Mouse (Mus musculus): ENCODE data around the gene Trim8.

Gene Trim8

GRCm38 (mm10) chr19:46501401-46502068 lies at the start of gene Trim8:
Trim8 (plus strand) TSS chr19:46501702.
- DNase-seq (ENCODE audit: low read depth) = peak; percentile 90

GRCm38 (mm10) chr19:46452052-46452827 lies 49.3 kb upstream of the Trim8 start:
- peak; percentile 88 for DNase-seq (ENCODE audit: low read depth)

GRCm38 (mm10) chr19:46452916-46453315 lies 48.6 kb upstream of the Trim8 start:
- DNase-seq (ENCODE audit: low read depth) = no peak

- no peak for DNase-seq (ENCODE audit: low read depth)
Measured at GRCm38 (mm10) chr19:46454126-46454880, 47.2 kb upstream of the Trim8 start.

- DNase-seq (ENCODE audit: low read depth) = no peak
Measured at GRCm38 (mm10) chr19:46455032-46455431, 46.5 kb upstream of the Trim8 start.

GRCm38 (mm10) chr19:46455556-46455955 lies 45.9 kb upstream of the Trim8 start:
- DNase-seq (ENCODE audit: low read depth) = peak; percentile 93

GRCm38 (mm10) chr19:46456018-46456735 lies 45.3 kb upstream of the Trim8 start:
- DNase-seq (ENCODE audit: low read depth) = peak; percentile 60

- DNase-seq (ENCODE audit: low read depth) = peak; percentile 65
Measured at GRCm38 (mm10) chr19:46457798-46458197, 43.7 kb upstream of the Trim8 start.

- peak; percentile 56 for DNase-seq (ENCODE audit: low read depth)
Measured at GRCm38 (mm10) chr19:46459256-46459655, 42.2 kb upstream of the Trim8 start.

- no peak for DNase-seq (ENCODE audit: low read depth)
Measured at GRCm38 (mm10) chr19:46459889-46460288, 41.6 kb upstream of the Trim8 start.

GRCm38 (mm10) chr19:46462574-46462973 lies 38.9 kb upstream of the Trim8 start:
- DNase-seq (ENCODE audit: low read depth) = no peak

- no peak for DNase-seq (ENCODE audit: low read depth)
Measured at GRCm38 (mm10) chr19:46463446-46463845, 38.1 kb upstream of the Trim8 start.

GRCm38 (mm10) chr19:46466160-46466559 lies 35.3 kb upstream of the Trim8 start:
- DNase-seq (ENCODE audit: low read depth) = no peak

GRCm38 (mm10) chr19:46467051-46467503 lies 34.4 kb upstream of the Trim8 start:
- peak; percentile 72 for DNase-seq (ENCODE audit: low read depth)

- DNase-seq (ENCODE audit: low read depth) = no peak
Measured at GRCm38 (mm10) chr19:46470364-46471240, 30.9 kb upstream of the Trim8 start.

- DNase-seq (ENCODE audit: low read depth) = no peak
Measured at GRCm38 (mm10) chr19:46471324-46472093, 30.0 kb upstream of the Trim8 start.

- DNase-seq (ENCODE audit: low read depth) = peak; percentile 46
Measured at GRCm38 (mm10) chr19:46477432-46477845, 24.1 kb upstream of the Trim8 start.

- peak; percentile 65 for DNase-seq (ENCODE audit: low read depth)
Measured at GRCm38 (mm10) chr19:46478242-46478641, 23.3 kb upstream of the Trim8 start.

- DNase-seq (ENCODE audit: low read depth) = peak; percentile 74
Measured at GRCm38 (mm10) chr19:46478826-46479225, 22.7 kb upstream of the Trim8 start.

Data from NIH3T3 (cell line).